Mouse (Mus musculus): ENCODE measurements around the gene Mib2.
"Not testable (repeated sequence)": the region's sequence is repeated elsewhere in the genome, so short reads cannot be mapped to it uniquely, and the experiment has no call there.

The Mib2 gene

GRCm38 (mm10) chr4:155668689-155669597 is at the start of gene Mib2:
TSS of gene Mib2 (minus strand) at chr4:155669198.
- peak; percentile 91 for DNase-seq (ENCODE audit: extremely low read depth, insufficient read length, low spot score)

GRCm38 (mm10) chr4:155710521-155711252 is 41.7 kb upstream of the Mib2 start:
- DNase-seq (ENCODE audit: extremely low read depth, insufficient read length, low spot score), result no peak

- no peak for DNase-seq (ENCODE audit: extremely low read depth, insufficient read length, low spot score)
Measured at GRCm38 (mm10) chr4:155708988-155709387, 40.0 kb upstream of the Mib2 start.

GRCm38 (mm10) chr4:155708582-155708981 is 39.6 kb upstream of the Mib2 start:
- no peak for DNase-seq (ENCODE audit: extremely low read depth, insufficient read length, low spot score)

GRCm38 (mm10) chr4:155705592-155705929 is 36.6 kb upstream of the Mib2 start:
- no peak for DNase-seq (ENCODE audit: extremely low read depth, insufficient read length, low spot score)

- peak; percentile 92 for DNase-seq (ENCODE audit: extremely low read depth, insufficient read length, low spot score)
Measured at GRCm38 (mm10) chr4:155704721-155705591, 36.0 kb upstream of the Mib2 start, which contains the start of gene Ssu72. TSS of gene Ssu72 (plus strand) at chr4:155704800.

GRCm38 (mm10) chr4:155703425-155703929 is 34.5 kb upstream of the Mib2 start:
- no peak for DNase-seq (ENCODE audit: extremely low read depth, insufficient read length, low spot score)

GRCm38 (mm10) chr4:155700425-155700824 is 31.4 kb upstream of the Mib2 start:
- DNase-seq (ENCODE audit: extremely low read depth, insufficient read length, low spot score), result no peak

GRCm38 (mm10) chr4:155696261-155697255 is 27.6 kb upstream of the Mib2 start:
- DNase-seq (ENCODE audit: extremely low read depth, insufficient read length, low spot score), result no peak

GRCm38 (mm10) chr4:155695531-155696062 is 26.6 kb upstream of the Mib2 start:
- DNase-seq (ENCODE audit: extremely low read depth, insufficient read length, low spot score), result no peak

GRCm38 (mm10) chr4:155694482-155695401 is 25.7 kb upstream of the Mib2 start:
- no peak for DNase-seq (ENCODE audit: extremely low read depth, insufficient read length, low spot score)

- DNase-seq (ENCODE audit: extremely low read depth, insufficient read length, low spot score), result no peak
Measured at GRCm38 (mm10) chr4:155694111-155694481, 25.1 kb upstream of the Mib2 start, which contains the start of gene Fndc10. TSS of gene Fndc10 (plus strand) at chr4:155694342.

GRCm38 (mm10) chr4:155692421-155692820 is 23.4 kb upstream of the Mib2 start:
- DNase-seq (ENCODE audit: extremely low read depth, insufficient read length, low spot score), result no peak

- DNase-seq (ENCODE audit: extremely low read depth, insufficient read length, low spot score), result no peak
Measured at GRCm38 (mm10) chr4:155690571-155691375, 21.8 kb upstream of the Mib2 start.

GRCm38 (mm10) chr4:155687764-155688163 is 18.8 kb upstream of the Mib2 start:
- not testable (repeated sequence) for DNase-seq (ENCODE audit: extremely low read depth, insufficient read length, low spot score)

GRCm38 (mm10) chr4:155683670-155684277 is 14.8 kb upstream of the Mib2 start:
- not testable (repeated sequence) for DNase-seq (ENCODE audit: extremely low read depth, insufficient read length, low spot score)

GRCm38 (mm10) chr4:155675991-155676390 is 7.0 kb upstream of the Mib2 start:
- no peak for DNase-seq (ENCODE audit: extremely low read depth, insufficient read length, low spot score)

Measured in 3134 (cell line).